Mouse (Mus musculus) ovary, postnatal 14 days (tissue): ENCODE measurements around the gene Ankrd11.

Source experiments
- DNase-seq: peaks from one replicate; pipeline ENCODE4 v3.0.0; 2022; ENCODE audit warnings: low spot score

The Ankrd11 gene

GRCm38 (mm10) chr8:123005328-123005727, 36.7 kb downstream of the Ankrd11 start:
- DNase-seq = no peak

- DNase-seq = no peak
Observed at GRCm38 (mm10) chr8:123004033-123004922, 37.8 kb downstream of the Ankrd11 start.

GRCm38 (mm10) chr8:123000311-123000710, 41.8 kb downstream of the Ankrd11 start:
- DNase-seq = no peak

GRCm38 (mm10) chr8:122997963-122998362, 44.1 kb downstream of the Ankrd11 start:
- DNase-seq = no peak

GRCm38 (mm10) chr8:122993740-122994139, 48.3 kb downstream of the Ankrd11 start:
- no peak for DNase-seq

- no peak for DNase-seq
Observed at GRCm38 (mm10) chr8:122993031-122993430, 49.0 kb downstream of the Ankrd11 start.

GRCm38 (mm10) chr8:122992296-122992695, 49.8 kb downstream of the Ankrd11 start:
- DNase-seq = no peak

- no peak for DNase-seq
Observed at GRCm38 (mm10) chr8:122991368-122991767, 50.7 kb downstream of the Ankrd11 start.

GRCm38 (mm10) chr8:122989976-122990375, 52.1 kb downstream of the Ankrd11 start:
- no peak for DNase-seq

- no peak for DNase-seq
Observed at GRCm38 (mm10) chr8:122988955-122989354, 53.1 kb downstream of the Ankrd11 start.

- no peak for DNase-seq
Observed at GRCm38 (mm10) chr8:122987255-122987654, 54.8 kb downstream of the Ankrd11 start.

- no peak for DNase-seq
Observed at GRCm38 (mm10) chr8:122986501-122987184, 55.4 kb downstream of the Ankrd11 start.

- DNase-seq = no peak
Observed at GRCm38 (mm10) chr8:122984175-122984574, 57.9 kb downstream of the Ankrd11 start.

GRCm38 (mm10) chr8:122983178-122983942, 58.7 kb downstream of the Ankrd11 start:
- DNase-seq = no peak

GRCm38 (mm10) chr8:122981646-122982045, 60.4 kb downstream of the Ankrd11 start:
- DNase-seq = no peak

GRCm38 (mm10) chr8:122979865-122980509, 62.1 kb downstream of the Ankrd11 start:
- no peak for DNase-seq

GRCm38 (mm10) chr8:122979424-122979823, 62.7 kb downstream of the Ankrd11 start:
- no peak for DNase-seq

- no peak for DNase-seq
Observed at GRCm38 (mm10) chr8:122976046-122976445, 66.0 kb downstream of the Ankrd11 start.

- DNase-seq = no peak
Observed at GRCm38 (mm10) chr8:122969964-122970620, 72.0 kb downstream of the Ankrd11 start.

- no peak for DNase-seq
Observed at GRCm38 (mm10) chr8:122968145-122968544, 73.9 kb downstream of the Ankrd11 start.

GRCm38 (mm10) chr8:122966638-122967037, 75.4 kb downstream of the Ankrd11 start:
- no peak for DNase-seq
